Mouse (Mus musculus) lung, postnatal 25 days (tissue): ENCODE data around the gene Ndrg4.

ENCODE experiments used
- DNase-seq: peaks from one replicate; pipeline ENCODE4 v3.0.0; 2022; ENCODE audit warnings: low spot score

Ndrg4 gene

DNA sequence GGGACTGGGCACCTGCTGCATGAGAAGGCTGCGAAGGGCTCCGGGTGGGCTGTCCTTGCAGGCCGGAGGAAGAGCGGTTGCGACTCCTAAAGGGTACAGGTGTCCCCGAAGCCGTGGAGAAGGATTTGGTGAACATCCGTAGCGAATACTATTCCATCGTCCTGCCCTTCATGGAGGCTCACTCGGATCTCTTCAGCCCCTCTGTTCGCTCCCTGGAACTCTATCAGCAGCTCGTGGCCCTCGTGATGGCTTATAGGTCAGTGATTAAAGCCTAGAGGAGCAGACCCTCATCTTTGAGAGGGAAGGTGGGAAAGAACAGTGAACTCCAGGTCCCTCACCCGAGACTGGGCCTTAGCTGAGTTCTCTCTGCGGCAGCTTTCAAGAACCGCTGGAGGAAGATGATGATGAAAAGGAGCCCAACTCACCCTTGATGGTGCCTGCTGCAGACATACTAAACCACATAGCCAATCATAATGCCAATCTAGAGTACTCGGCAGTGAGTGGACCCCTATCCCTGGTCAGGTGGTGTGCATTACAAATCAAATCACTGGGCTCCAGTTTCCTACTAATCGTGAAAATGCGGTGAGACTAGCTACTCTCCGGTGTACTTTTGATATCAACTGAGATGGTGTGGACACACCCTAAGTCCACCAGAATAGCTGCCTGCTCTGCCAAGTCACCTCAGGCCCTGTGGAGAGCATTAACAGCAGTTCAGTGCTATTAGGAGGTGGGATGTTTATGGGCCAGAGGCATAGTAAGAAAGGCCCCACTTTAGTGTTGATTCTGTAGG is 40.0 kb downstream of the Ndrg4 start:
- DNase-seq = no peak

DNA sequence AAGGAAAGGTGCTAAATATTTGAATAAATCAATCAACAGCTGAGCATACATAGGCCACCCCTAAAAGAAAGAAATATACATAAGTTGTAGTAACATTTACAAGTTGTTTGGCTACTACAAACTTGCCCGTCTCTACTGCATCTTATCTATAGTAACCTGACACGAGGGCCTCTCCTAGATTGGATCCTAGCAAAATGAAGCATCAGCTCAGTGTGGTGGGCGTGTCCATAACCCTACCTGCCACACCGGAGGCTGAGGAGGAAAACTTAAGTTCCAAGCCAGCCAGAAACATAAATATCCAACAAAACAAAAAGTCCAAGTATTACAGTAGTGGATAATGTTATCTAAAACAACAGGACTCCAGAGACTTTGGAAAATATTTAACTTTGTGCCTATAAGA is 50.8 kb downstream of the Ndrg4 start:
- no peak for DNase-seq

DNA sequence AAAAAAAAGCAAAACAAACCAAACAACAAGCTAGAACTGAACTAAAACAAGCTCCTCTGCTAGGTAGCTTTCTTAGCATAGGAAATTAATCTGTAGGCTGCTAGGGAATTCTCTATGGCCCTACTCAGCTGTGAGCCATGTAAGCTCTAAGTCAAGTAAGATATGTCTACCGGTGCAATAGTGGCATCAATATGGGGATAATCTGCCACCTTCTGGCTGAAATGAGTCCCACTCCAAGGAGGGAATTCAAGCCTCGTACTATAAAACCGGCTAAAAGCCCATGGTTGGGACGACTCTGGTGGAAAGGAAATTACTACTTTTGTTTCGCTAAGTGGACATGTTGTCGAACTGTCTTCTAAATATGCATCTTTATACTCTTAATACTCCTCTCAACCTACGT is 61.8 kb downstream of the Ndrg4 start:
- DNase-seq = no peak

DNA sequence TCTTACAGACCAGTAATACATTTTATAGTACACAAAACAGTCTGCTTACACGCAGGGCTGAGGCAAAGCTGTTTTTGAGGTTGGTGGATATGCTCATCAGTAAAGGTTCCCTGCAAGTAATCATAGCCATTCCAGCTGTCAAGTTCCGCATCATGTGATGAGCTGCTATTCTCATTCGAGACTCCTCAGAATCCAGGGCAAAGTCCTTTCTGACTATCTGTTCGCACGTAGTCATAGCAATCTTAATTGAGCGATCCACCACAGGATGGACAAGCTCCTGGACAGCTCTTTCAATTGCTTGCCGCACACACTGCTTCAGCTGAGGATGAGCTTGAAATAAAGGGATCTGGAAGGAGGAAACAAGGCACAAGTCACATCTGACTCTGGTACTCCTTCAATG is 65.0 kb downstream of the Ndrg4 start:
- DNase-seq = no peak

DNA sequence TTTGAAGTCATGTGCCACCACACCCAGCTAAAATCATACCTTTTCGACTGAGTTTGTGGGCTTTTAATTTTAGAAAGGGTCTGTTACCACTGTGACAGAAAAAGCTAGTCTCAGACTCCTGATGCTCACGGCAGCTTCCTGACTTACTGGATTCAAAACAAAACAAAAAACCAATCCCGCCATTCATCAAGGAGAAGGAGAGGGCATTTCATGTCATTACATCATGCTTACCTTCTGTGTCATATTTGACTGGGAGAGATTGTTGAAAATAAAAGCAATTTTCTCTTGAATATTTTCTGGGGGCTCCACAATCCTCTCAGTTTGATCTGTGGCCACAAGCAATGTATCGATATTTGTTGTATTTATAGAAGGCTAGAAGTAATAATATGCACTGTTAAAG is 71.2 kb downstream of the Ndrg4 start:
- no peak for DNase-seq

DNA sequence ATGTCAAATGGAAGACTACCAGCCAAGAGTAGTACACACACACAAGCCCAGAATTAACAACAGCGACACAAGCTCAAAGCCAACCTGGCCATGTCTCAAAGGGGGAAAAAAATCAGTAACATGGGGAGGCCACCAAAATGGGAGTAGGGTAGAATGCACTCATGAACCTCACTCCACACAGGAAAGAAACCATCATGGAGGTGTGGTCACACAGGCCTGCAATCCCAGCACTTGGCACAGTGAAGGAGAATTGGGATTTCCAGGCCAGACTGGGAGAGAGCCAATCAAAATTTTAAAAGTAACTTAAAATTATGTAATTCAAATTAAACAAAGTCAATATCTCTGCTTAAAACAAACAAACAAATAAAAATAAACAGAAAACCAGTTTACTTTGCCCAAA is 75.1 kb downstream of the Ndrg4 start:
- DNase-seq = no peak

DNA sequence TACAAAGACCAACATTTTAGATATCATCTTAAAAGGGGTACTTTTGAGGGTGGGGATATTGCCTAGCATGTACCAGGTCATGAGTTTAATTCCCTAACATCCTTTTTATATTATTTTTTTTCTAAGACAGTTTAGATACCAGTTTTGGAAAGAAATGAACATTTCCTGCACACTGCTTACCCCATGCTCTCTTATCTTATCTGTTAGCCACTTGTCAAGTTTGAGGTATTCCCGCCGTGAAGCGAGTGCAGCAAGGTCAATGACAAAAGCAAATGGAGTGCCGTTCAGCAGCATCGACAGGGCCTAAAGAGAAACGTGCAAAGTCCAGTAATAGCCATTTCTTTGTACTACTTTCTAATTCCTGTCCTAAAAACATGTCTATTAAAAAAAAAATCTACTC is 83.5 kb downstream of the Ndrg4 start:
- no peak for DNase-seq

DNA sequence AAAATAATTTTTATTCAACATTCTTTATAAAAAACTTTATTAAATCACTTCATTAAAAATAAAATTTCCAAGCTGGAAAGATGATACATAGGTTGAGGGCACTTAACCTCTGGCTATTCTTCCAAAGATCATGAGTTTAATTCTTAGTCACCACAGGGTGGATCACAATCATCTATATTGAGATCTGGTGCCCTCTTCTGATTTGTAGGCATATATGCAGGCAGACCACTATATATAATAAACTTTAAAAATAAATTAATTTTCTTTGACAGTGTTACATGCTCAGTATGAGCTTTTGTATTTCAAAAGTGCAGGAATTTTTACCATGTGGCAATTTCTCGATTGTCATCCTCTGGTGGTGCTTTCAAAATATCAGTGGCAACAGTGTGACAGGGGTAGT is 87.4 kb downstream of the Ndrg4 start:
- DNase-seq = no peak
